Mouse (Mus musculus) kidney, adult 2 months (tissue): Measurements from ENCODE around the gene Ikzf4.

Experiments
- CTCF ChIP-seq: fragments of 200-500 bp; conservative IDR thresholded peaks from 2 replicates; pipeline ENCODE4 v1.5.1; 2011; ENCODE audit warnings: low read depth, mild to moderate bottlenecking, control low read depth, low read length, moderate library complexity, mixed read lengths; ENCODE audit not compliant: insufficient read depth, insufficient read length
- POLR2A ChIP-seq: fragments of 200-500 bp; IDR thresholded peaks from one replicate; pipeline ENCODE4 v1.6.1; 2011; ENCODE audit warnings: low read depth, low read length, control low read depth

- TF ChIP-seq CTCF (no peak), POLR2A (no peak)
These were observed 53.0 kb downstream of the Ikzf4 start for GRCm38 (mm10) chr10:128592797-128593196.
